9 mouse cellular contexts compared by ENCODE assay signal in the genomic region with DNA sequence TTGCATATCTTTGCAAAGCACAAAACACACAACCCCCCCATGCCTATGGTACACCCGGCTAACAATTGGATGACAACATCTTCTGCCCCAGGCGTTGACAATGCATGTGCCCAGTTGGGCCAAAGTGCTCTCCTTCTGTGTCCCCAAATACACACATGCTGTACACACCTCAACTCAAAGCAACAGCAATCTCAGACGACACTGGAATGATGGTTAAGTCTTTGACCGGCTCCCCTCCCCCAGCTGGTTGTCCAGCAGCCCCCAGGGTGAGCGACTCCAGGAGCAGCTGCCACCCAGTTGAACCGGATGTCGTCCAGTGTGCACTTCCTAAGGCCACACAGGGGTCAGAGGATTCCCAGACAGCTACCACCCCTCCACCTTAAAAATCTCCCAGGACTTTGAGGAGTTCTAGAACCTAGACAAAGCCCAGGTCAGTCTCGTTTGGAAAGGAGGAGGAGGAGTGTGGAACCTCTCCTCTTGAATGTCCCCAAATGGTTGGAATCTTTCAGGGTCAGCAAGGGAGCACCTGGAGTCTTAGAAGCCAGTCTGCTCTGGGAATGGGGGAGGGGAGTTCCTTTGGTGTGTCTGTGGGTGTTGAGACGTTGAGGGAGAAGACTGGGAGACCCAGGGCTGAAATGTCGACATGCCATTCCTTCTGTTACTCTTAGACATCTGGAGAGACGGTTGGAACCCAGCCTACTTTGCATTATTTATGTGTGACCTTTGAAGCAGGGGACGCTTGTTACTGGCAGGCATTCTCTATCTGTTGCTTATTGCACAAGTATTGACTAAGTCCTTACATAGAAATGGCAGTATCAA. TPM values are rescaled to one million over a fixed set of nuclear protein-coding genes. Genes with fewer than 3 reads are reported as not detected.
DNase-seq lines count a peak whose midpoint lies in the region; ATAC-seq and TF ChIP-seq lines count a peak whose summit lies in the region.
"Had no signal": no experiment of that assay in that cellular context is flagged by ENCODE, and none has a peak within 500 bp of the region (broad histone marks: within the 10 kb centered on the region; RNA-seq: fewer than 3 reads in every experiment).

No protein-coding gene starts in this region.

- H3K27me3 ChIP-seq in heart, embryonic 13.5 days (replicated peaks), result no peaks in the 10 kb centered on the region
- H3K27me3 ChIP-seq in kidney, embryonic 14.5 days (ENCODE audit: control insufficient read depth, insufficient read depth, low read length), result no peaks in the 10 kb centered on the region
- H3K27me3 ChIP-seq in midbrain, embryonic 13.5 days, result no peaks in the 10 kb centered on the region

- no peak for TF ChIP-seq CTCF in embryonic fibroblast, embryonic 13.5 days (IDR thresholded peaks at IDR 0.05; ENCODE audit: borderline replicate concordance, insufficient read depth, low read length)

- intact Hi-C loops in heart, postnatal 25 days (cut with DNase I), result loop anchor here (1.0 kb wide), 2 partner anchors 63 to 85 kb away; no protein-coding TSS in a partner anchor

- peaks cover 86% of the 10 kb centered on the region for H3K4me1 ChIP-seq in heart, embryonic 13.5 days
- H3K4me1 ChIP-seq in embryonic fibroblast, embryonic 13.5 days (ENCODE audit: control insufficient read depth, insufficient read depth, low read length), result peaks cover 5% of the 10 kb centered on the region; the same call in 1 of the 2 replicates
- peaks cover 44% of the 10 kb centered on the region for H3K4me1 ChIP-seq in kidney, embryonic 14.5 days (ENCODE audit: control insufficient read depth, insufficient read depth, low read length)
- peaks cover 42% of the 10 kb centered on the region for H3K4me1 ChIP-seq in midbrain, embryonic 13.5 days (replicated peaks)

- no peak overlapping the region for H3K4me3 ChIP-seq in heart, embryonic 13.5 days
- no peak overlapping the region for H3K4me3 ChIP-seq in embryonic fibroblast, embryonic 13.5 days (ENCODE audit: insufficient read depth, low read length)
- no peak overlapping the region for H3K4me3 ChIP-seq in kidney, embryonic 14.5 days (ENCODE audit: low read length)
- H3K4me3 ChIP-seq in midbrain, embryonic 13.5 days (replicated peaks), result no peak overlapping the region
- H3K4me3 ChIP-seq: myocyte had no signal

- no peak for ATAC-seq in heart, embryonic 13.5 days (ENCODE audit: extremely low read depth, insufficient number of reproducible peaks, low FRiP score, low TSS enrichment)
- ATAC-seq in kidney, embryonic 14.5 days (ENCODE audit: low FRiP score, low TSS enrichment), result peak; percentile 2
- ATAC-seq in midbrain, embryonic 13.5 days, result no peak
- ATAC-seq in CD4-positive, CD25-positive, alpha-beta regulatory T cell, adult 4 months, result no peak

- WGBS in heart, embryonic 13.5 days, result 22% methylated on average over 12 of the region's 12 CpGs
- WGBS in kidney, embryonic 14.5 days, result 17% methylated on average over 12 of the region's 12 CpGs
- WGBS in midbrain, embryonic 13.5 days, result 17% methylated on average over 12 of the region's 12 CpGs

- TF ChIP-seq POLR2A in embryonic fibroblast, embryonic 13.5 days (IDR thresholded peaks at IDR 0.05; ENCODE audit: low read depth, low read length), result no peak

- no peak overlapping the region for H3K9ac ChIP-seq in heart, embryonic 13.5 days
- no peak overlapping the region for H3K9ac ChIP-seq in kidney, embryonic 14.5 days (ENCODE audit: low read depth, low read length)
- H3K9ac ChIP-seq in midbrain, embryonic 13.5 days (replicated peaks), result 0 out of 2 replicates have a peak overlapping the region, but pooled peaks have one; percentile 23

- H3K27ac ChIP-seq in heart, embryonic 13.5 days (replicated peaks), result peak overlapping the region; percentile 97
- peak overlapping the region; percentile 79 for H3K27ac ChIP-seq in embryonic fibroblast, embryonic 13.5 days (ENCODE audit: insufficient read depth, low read length)
- H3K27ac ChIP-seq in kidney, embryonic 14.5 days (ENCODE audit: low read depth, low read length), result peak overlapping the region; percentile 93
- peak overlapping the region; percentile 96 for H3K27ac ChIP-seq in midbrain, embryonic 13.5 days

- no peaks in the 10 kb centered on the region for H3K9me3 ChIP-seq in heart, embryonic 13.5 days
- H3K9me3 ChIP-seq in kidney, embryonic 14.5 days (ENCODE audit: control insufficient read depth, low read length), result peaks cover 9% of the 10 kb centered on the region
- peaks cover 4% of the 10 kb centered on the region; the same call in 1 of the 2 replicates for H3K9me3 ChIP-seq in midbrain, embryonic 13.5 days

- H3K4me2 ChIP-seq in heart, embryonic 13.5 days, result peak overlapping the region; percentile 55
- no peak overlapping the region for H3K4me2 ChIP-seq in kidney, embryonic 14.5 days (replicated peaks; ENCODE audit: low read depth, low read length)
- H3K4me2 ChIP-seq in midbrain, embryonic 13.5 days (replicated peaks), result no peak overlapping the region

- no peaks in the 10 kb centered on the region for H3K36me3 ChIP-seq in heart, embryonic 13.5 days
- no peaks in the 10 kb centered on the region for H3K36me3 ChIP-seq in kidney, embryonic 14.5 days (ENCODE audit: control insufficient read depth, insufficient read depth, low read length)
- no peaks in the 10 kb centered on the region for H3K36me3 ChIP-seq in midbrain, embryonic 13.5 days

- no peak for DNase-seq in heart, postnatal 25 days (ENCODE audit: low spot score)
- peak; percentile 91 for DNase-seq in ZHBTc4 (ENCODE audit: low read depth, low spot score)
- no peak for DNase-seq in urinary bladder, adult 2 months (ENCODE audit: low spot score)

RNA-seq across cellular contexts. Expression of a gene that starts 36.8 kb away (rescaled TPM):
- polyA plus RNA-seq in heart, embryonic 13.5 days (2015; fragmentation: Nextera tagmentation; extraction: Ambion mirVana), result 31.6 and 33.7 TPM in 2 replicates
- 10 to 100 TPM; 79.8 to 92.6 TPM for total RNA-seq in heart, postnatal 25 days (2021)
- 68.6 and 75.8 TPM in 2 replicates for polyA plus RNA-seq in embryonic fibroblast, embryonic 13.5 days (2011; ENCODE audit: insufficient read length, low read depth, missing spikeins)
- 31.3 and 54.2 TPM in 2 replicates for polyA plus RNA-seq in kidney, embryonic 14.5 days (2014; fragmentation: Nextera tagmentation; extraction: Ambion mirVana)
- polyA plus RNA-seq in midbrain, embryonic 13.5 days (2015; fragmentation: Nextera tagmentation; extraction: Ambion mirVana), result 48.5 and 49.9 TPM in 2 replicates
- polyA plus RNA-seq in urinary bladder, adult 2 months (2012; rRNA removed), result 20.5 and 31.6 TPM in 2 replicates
- 100 to 1,000 TPM in 1 of 2 experiments, 10 to 100 TPM in 1; 96.5 to 115 TPM for polyA plus RNA-seq in CD4-positive, CD25-positive, alpha-beta regulatory T cell, adult 4 months (2017; shearing (Covaris generic))

RNA-seq across cellular contexts. Expression of a gene that starts 53.8 kb away (rescaled TPM):
- not detected in 2 replicates for polyA plus RNA-seq in heart, embryonic 13.5 days (2015; fragmentation: Nextera tagmentation; extraction: Ambion mirVana)
- not detected for total RNA-seq in heart, postnatal 25 days (2021)
- polyA plus RNA-seq in embryonic fibroblast, embryonic 13.5 days (2011; ENCODE audit: insufficient read length, low read depth, missing spikeins), result 0.37 and 0.49 TPM in 2 replicates
- 0.24 and 0.92 TPM in 2 replicates for polyA plus RNA-seq in kidney, embryonic 14.5 days (2014; fragmentation: Nextera tagmentation; extraction: Ambion mirVana)
- not detected in 2 replicates for polyA plus RNA-seq in midbrain, embryonic 13.5 days (2015; fragmentation: Nextera tagmentation; extraction: Ambion mirVana)
- not detected in 2 replicates for polyA plus RNA-seq in urinary bladder, adult 2 months (2012; rRNA removed)
- polyA plus RNA-seq in CD4-positive, CD25-positive, alpha-beta regulatory T cell, adult 4 months (2017; shearing (Covaris generic)), result 1 to 10 TPM; 1.1 to 1.7 TPM
- polyA plus RNA-seq: myocyte had no signal
